Mouse (Mus musculus): Measurements from ENCODE around the gene St8sia1.

St8sia1 gene

DNA sequence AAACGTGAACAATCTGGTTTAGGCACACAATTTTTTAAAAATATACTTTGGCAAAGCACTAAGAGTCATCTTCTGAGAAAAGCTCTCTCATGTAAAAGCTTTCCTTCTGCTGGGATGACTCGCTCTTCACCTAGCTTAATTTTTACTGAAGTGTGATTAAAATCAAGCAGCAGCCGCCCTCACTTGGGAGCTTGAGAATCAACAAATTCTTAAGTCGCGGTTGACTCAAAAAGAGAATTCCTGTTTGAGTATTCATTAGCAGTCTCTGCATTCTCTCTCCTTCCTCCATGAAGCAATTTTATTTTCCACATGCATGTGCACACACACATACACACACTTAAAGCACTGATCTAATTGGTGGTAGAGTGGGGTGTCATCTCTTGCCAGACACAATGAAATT lies 138.8 kb downstream of the St8sia1 start:
- DNase-seq (ENCODE audit: low read depth, low spot score) = no peak

- DNase-seq (ENCODE audit: low read depth, low spot score) = no peak
Observed at GRCm38 (mm10) chr6:142823008-142823787, 141.1 kb downstream of the St8sia1 start.

DNA sequence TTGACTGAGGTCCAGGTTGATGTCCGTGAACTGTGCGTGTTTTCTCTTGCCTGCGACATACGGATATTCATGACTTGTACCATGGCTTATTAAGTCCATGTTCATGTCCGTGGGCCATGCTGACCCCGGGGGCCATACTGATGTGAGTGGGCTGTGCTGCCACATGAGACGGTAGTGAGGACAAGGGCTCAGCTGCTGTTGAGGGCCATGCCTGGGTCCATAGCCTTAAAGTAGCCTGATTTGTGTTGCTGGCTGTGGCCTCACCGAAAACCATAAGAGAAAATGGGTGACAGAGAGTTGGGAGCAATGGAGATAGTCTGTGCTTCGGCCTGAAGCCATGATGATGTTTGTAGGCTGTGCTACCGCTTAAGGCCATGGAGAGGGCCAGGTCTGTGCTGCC lies 145.9 kb downstream of the St8sia1 start:
- DNase-seq (ENCODE audit: low read depth, low spot score) = no peak

- no peak for DNase-seq (ENCODE audit: low read depth, low spot score)
Observed at GRCm38 (mm10) chr6:142815513-142815912, 148.7 kb downstream of the St8sia1 start.

DNA sequence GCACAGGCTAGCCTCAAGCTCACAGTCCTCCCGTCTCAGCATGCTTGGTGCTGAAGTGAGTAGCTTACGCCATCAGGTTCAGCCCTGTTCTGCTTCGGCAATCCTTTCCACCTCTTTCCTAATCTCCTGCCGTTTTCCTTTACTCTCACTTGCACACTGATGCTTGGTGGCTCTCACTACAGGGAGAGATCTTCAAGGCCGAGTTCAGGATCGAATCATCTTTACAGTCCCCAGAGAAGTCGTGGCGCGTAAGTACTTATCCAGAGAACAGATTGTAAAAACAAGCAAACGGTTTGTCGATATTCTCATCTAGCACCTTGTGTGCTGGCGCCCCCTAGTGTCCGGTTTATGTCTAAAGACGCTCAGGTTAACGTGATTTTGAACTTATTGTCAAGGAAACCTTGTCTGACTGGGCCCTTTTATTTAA lies 149.7 kb downstream of the St8sia1 start:
- peak; percentile 62 for DNase-seq (ENCODE audit: low read depth, low spot score)

- no peak for DNase-seq (ENCODE audit: low read depth, low spot score)
Observed at GRCm38 (mm10) chr6:142814011-142814410, 150.2 kb downstream of the St8sia1 start.

DNA sequence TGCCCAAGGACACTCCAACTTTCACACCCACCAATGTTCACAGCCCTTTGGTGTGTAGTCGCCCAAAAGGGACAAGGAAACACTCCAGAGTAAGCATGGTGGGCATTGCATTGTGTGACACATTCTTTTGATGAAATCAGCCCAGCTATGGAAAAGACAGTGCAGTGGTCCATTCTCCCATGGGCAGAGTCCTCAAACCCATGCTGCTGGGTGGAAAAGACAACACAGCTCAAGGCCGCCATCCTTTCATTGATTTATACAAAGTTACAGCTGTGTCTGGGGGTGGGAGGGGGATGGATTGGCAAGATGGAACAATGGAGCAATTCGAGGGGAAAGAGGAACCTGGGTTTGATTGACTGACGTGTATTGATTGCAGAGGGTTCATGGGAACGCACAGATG lies 151.3 kb downstream of the St8sia1 start:
- DNase-seq (ENCODE audit: low read depth, low spot score) = no peak

GRCm38 (mm10) chr6:142810239-142810638 lies 154.0 kb downstream of the St8sia1 start:
- no peak for DNase-seq (ENCODE audit: low read depth, low spot score)

DNA sequence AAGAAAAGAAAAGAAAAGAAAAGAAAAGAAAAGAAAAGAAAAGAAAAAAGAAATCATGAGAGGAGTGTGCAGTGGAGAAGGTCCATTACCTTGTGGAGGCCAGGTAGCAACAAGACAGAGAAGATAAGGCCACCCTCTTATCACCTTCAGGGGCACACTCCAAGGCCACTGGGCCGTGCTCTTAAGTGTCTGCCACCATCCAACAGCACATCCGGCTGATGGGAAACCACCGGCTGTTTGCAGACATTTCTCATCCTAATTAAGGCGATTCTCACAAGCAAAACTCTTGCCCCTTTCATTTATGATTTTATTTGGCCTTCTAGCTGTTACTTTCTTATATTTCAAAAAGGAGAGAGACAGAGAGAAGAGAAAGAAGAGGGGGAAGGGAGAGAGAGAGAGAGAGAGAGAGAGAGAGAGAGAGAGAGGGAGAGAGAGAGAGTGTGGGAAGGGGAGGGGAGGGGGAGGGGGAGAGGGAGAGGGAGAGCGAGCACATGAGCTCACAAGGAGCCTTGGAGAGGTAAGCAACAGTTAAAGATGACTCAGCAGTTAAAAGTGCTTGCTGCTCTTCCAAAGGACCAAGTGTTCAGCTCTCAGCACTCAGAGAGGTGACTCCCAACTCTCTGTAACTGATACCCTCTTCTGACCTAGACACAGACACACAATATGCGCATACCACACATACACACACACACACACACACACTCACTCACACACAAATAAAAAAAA lies 154.7 kb downstream of the St8sia1 start:
- no peak for DNase-seq (ENCODE audit: low read depth, low spot score)

- no peak for DNase-seq (ENCODE audit: low read depth, low spot score)
Observed at GRCm38 (mm10) chr6:142806326-142806725, 157.9 kb downstream of the St8sia1 start.

DNA sequence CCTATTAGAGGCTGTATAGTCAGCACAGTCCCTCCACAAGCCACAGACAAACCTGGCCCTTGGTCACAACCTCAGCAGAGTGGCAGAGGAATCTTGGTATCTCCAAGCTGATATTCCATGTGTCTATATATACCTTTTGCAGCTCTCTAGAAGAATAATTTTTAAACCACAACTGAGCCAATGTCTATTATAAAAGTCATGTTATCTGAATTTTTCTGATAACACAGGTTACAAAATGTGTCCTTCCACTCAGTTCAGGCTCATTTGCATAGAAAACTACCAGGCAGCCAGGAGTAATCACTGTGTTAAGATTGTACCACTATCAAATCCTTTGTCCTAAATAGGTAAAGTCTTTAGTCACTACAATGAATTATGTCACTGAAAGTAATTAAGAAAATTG lies 159.8 kb downstream of the St8sia1 start, which contains the start of gene Sult6b2:
Gene Sult6b2, minus strand, starts transcription at position 101 of the 400 bp plus-strand sequence.
- DNase-seq (ENCODE audit: low read depth, low spot score) = no peak

DNA sequence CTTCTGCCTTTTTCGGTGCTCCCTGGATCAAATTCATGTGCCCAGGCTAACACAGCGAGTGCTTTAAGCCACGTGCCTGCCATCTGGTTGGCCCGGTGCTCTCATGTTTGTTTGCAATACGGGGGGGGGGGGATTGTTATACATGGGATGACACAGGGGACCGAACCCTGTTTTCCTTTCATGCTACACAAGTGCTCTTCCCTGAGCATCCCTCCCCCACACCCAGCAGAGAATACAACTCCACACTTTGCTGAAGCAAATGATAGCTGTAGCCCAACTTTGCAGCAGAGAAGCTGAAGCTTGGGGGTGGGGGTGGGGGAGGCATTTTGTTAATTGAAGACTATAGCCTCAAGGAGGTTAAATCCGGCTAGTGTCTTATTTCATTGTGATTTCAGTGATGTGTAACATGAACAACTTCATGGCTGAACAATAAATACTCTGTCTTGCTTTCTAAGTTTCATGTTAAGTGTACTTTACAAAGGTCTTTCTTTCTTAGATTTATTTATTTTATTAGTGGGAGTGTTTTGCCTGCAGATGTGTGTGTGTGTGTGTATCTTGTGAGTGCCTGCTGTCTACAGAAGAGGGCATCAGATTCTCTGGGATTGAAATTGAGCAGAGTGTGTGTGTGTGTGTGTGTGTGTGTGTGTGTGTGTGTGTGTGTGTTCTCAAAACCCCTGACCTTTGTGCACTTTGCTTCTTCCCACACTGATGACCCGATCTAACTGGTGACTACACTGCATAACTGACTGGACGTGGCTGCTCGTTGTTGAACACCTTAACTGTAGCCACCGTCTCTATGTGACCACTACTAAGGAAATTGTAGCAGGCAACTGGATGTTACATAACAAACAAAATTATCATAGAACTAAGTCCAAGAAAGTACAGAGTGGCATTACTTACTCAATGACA lies 161.4 kb downstream of the St8sia1 start:
- no peak for DNase-seq (ENCODE audit: low read depth, low spot score)

GRCm38 (mm10) chr6:142801687-142802086 lies 162.6 kb downstream of the St8sia1 start:
- DNase-seq (ENCODE audit: low read depth, low spot score) = no peak

DNA sequence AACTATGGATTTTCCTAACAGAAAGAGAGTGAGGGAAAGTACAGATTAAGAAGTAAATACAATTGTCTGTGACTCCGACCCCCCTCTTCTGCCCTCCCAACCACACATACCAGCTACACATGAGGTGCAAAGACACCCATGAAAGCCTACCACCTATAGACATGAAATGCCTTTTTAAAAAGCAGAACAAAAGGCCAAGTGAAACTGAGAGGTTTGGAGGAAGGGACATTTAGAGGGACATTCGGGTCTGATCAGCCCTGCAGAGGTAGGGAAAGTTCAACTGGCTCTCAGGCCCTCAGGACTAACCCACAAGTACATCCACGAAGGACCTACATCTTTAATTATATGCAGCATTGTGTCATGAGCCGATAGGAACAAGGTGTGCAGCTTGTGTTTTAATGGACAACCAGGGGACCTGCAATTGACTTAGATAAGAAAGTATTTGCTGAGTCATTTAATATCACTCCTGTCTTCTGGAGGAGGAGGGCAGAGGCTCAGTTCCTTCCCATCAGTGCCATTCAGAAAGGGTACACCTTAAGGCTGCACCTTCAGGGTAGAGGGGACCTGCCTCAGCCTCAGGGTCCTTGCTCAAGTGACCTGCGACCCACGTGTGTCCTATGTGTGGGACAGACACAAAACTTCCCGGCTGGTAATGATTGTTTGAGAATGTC lies 164.4 kb downstream of the St8sia1 start:
- no peak for DNase-seq (ENCODE audit: low read depth, low spot score)

- no peak for DNase-seq (ENCODE audit: low read depth, low spot score)
Observed at GRCm38 (mm10) chr6:142798837-142799236, 165.4 kb downstream of the St8sia1 start.

DNA sequence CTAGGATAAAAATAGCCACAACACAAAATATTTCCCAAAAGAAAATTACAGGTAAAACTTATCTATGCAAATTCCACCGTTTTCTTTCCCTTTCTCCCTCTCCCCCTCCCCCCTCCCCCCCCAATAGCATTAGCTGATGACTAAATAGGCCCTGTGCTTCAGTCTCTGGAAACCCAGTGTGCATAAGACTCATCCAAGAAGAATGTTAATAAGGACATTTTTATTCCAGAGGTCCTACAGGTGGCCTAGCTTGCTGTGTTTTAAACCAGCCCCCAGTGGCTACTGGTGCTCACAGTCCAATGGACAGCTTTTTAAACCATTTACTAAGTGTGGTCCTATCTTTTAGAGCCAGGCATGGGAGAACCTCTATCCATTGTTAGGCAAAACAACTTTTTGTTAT lies 166.3 kb downstream of the St8sia1 start:
- no peak for DNase-seq (ENCODE audit: low read depth, low spot score)

DNA sequence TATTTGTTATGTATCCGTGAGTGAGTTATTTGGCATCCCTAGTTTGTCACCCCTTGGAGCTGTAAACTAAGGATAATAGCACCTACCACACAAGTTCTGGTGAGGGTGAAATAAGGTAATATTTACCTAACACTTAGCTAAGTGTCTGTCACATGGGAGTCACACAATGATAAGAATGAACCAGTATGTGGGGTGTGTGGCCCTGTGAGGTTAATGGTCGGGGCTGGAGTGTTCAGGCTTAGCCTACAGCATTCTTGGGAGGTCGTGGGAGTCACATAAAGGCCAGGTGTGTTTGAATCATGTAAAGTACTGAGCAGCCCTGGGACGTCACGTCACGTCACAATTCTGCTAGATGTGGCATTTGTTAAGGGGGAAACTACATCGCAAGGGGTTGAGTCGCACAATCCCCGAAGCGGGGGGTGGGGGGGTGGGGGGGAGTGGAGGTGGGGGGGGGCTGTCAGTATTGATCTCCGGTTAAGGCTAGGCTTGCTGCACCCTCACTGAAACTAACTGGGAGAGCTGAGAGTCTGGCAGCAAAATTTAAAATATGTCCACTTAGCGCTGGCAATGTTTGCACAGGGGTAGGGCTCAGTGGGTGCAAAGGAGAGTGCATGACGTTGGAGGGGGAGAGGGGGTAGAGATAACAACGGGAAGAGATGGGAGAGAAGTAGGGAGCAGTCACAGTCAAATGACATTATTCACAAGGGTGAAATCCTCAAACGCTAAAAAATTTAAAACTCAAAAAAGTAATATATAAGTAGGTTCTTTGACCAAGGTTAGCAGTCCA lies 168.4 kb downstream of the St8sia1 start:
- DNase-seq (ENCODE audit: low read depth, low spot score) = no peak

GRCm38 (mm10) chr6:142795087-142795486 lies 169.2 kb downstream of the St8sia1 start:
- no peak for DNase-seq (ENCODE audit: low read depth, low spot score)

- no peak for DNase-seq (ENCODE audit: low read depth, low spot score)
Observed at GRCm38 (mm10) chr6:142793468-142793867, 170.8 kb downstream of the St8sia1 start.

GRCm38 (mm10) chr6:142792241-142792968 lies 171.8 kb downstream of the St8sia1 start:
- DNase-seq (ENCODE audit: low read depth, low spot score) = no peak

Measured in retina, adult 2 months (tissue).